Mouse (Mus musculus) forebrain, embryonic 12.5 days (tissue): Measurements from ENCODE around the gene Carnmt1. TPM values are rescaled to one million over a fixed set of nuclear protein-coding genes. Genes with fewer than 3 reads are reported as not detected.
"Not testable (repeated sequence)": the region's sequence is repeated elsewhere in the genome, so short reads cannot be mapped to it uniquely, and the experiment has no call there.

ENCODE experiments used
- ATAC-seq: fragments of 200-750 bp; cut with Nextera tagmentation; 2 replicates; pipeline ENCODE4 v1.8.0; 2017; ENCODE audit warnings: moderate TSS enrichment; ENCODE audit not compliant: low FRiP score
- H3K27ac ChIP-seq: fragments of 300-500 bp; sonication (generic); 2 replicates; pipeline ENCODE4 v1.5.1; 2016; ENCODE audit warnings: mild to moderate bottlenecking
- H3K27me3 ChIP-seq: fragments of 300-500 bp; sonication (generic); 2 replicates; pipeline ENCODE4 v1.6.1; 2016; ENCODE audit warnings: mild to moderate bottlenecking
- H3K36me3 ChIP-seq: fragments of 300-500 bp; sonication (generic); replicated peaks from 2 replicates; pipeline ENCODE4 v1.6.1; 2016; ENCODE audit warnings: mild to moderate bottlenecking
- H3K4me1 ChIP-seq: fragments of 300-500 bp; sonication (generic); 2 replicates; pipeline ENCODE4 v1.6.1; 2016
- H3K4me2 ChIP-seq: fragments of 300-500 bp; sonication (generic); 2 replicates; pipeline ENCODE4 v1.6.1; 2016; ENCODE audit warnings: mild to moderate bottlenecking, moderate library complexity
- H3K4me3 ChIP-seq: fragments of 300-500 bp; sonication (generic); replicated peaks from 2 replicates; pipeline ENCODE4 v1.5.1; 2016; ENCODE audit warnings: mild to moderate bottlenecking
- H3K9ac ChIP-seq: fragments of 300-500 bp; sonication (generic); 2 replicates; pipeline ENCODE4 v1.6.1; 2016; ENCODE audit warnings: mild to moderate bottlenecking
- H3K9me3 ChIP-seq: fragments of 300-500 bp; sonication (generic); 2 replicates; pipeline ENCODE4 v1.6.1; 2016
- WGBS: fragments of 180-500 bp; shearing (Covaris S2); methylation state at CpG from one replicate; pipeline ENCODE4 v1.1.7; 2016; 5-methylcytosine and 5-hydroxymethylcytosine counted together
- polyA plus RNA-seq: library from polyadenylated mRNA; unstranded; fragments of >200 nt; fragmentation: Nextera tagmentation; extraction: Ambion mirVana; gene quantifications from 2 replicates; pipeline ENCODE4 v1.2.1, GENCODE M21; 2016

Carnmt1 gene
- polyA plus RNA-seq, 1 experiment from 2014 or later: 27.9 TPM

- Histone ChIP-seq H3K36me3 (peaks cover 10% of the 10 kb centered on the region), H3K4me1 (no peaks in the 10 kb centered on the region), H3K4me2 (no peak overlapping the region), H3K9ac (no peak overlapping the region), H3K27me3 (no peaks in the 10 kb centered on the region), H3K27ac (no peak overlapping the region), H3K4me3 (no peak overlapping the region), H3K9me3 (no peaks in the 10 kb centered on the region)
- ATAC-seq: no peak
- 80% methylated on average over 2 of the region's 2 CpGs for WGBS
These were observed 22.2 kb downstream of the Carnmt1 start for GRCm38 (mm10) chr19:18692768-18693167.

- WGBS: 94% methylated on average over 3 of the region's 3 CpGs
- no peak overlapping the region for H3K9ac ChIP-seq
- H3K4me1 ChIP-seq: no peaks in the 10 kb centered on the region
- no peak for ATAC-seq
- H3K4me2 ChIP-seq: no peak overlapping the region
- no peaks in the 10 kb centered on the region for H3K9me3 ChIP-seq
- H3K4me3 ChIP-seq: no peak overlapping the region
- H3K36me3 ChIP-seq: peaks cover 10% of the 10 kb centered on the region
- no peaks in the 10 kb centered on the region for H3K27me3 ChIP-seq
- H3K27ac ChIP-seq: no peak overlapping the region
These were observed 24.6 kb downstream of the Carnmt1 start for GRCm38 (mm10) chr19:18695116-18695515.

- H3K4me3 ChIP-seq: no peak overlapping the region
- ATAC-seq: no peak
- peaks cover 10% of the 10 kb centered on the region for H3K36me3 ChIP-seq
- H3K9me3 ChIP-seq: no peaks in the 10 kb centered on the region
- H3K4me1 ChIP-seq: no peaks in the 10 kb centered on the region
- no peak overlapping the region for H3K4me2 ChIP-seq
- no peak overlapping the region for H3K27ac ChIP-seq
- 92% methylated on average over 1 of the region's 1 CpGs for WGBS
- H3K27me3 ChIP-seq: no peaks in the 10 kb centered on the region
- no peak overlapping the region for H3K9ac ChIP-seq
These were observed 25.0 kb downstream of the Carnmt1 start for GRCm38 (mm10) chr19:18695552-18695951.

GRCm38 (mm10) chr19:18708101-18708500 lies 37.5 kb downstream of the Carnmt1 start:
- H3K27ac ChIP-seq: no peak overlapping the region
- H3K9ac ChIP-seq: no peak overlapping the region
- H3K27me3 ChIP-seq: no peaks in the 10 kb centered on the region
- H3K36me3 ChIP-seq: no peaks in the 10 kb centered on the region
- H3K4me1 ChIP-seq: no peaks in the 10 kb centered on the region
- no peaks in the 10 kb centered on the region for H3K9me3 ChIP-seq
- H3K4me2 ChIP-seq: no peak overlapping the region
- no peak overlapping the region for H3K4me3 ChIP-seq
- no peak for ATAC-seq

- Histone ChIP-seq H3K4me2 (no peak overlapping the region), H3K9me3 (no peaks in the 10 kb centered on the region), H3K27me3 (no peaks in the 10 kb centered on the region), H3K9ac (no peak overlapping the region), H3K36me3 (no peaks in the 10 kb centered on the region), H3K4me1 (peaks cover 22% of the 10 kb centered on the region), H3K4me3 (no peak overlapping the region), H3K27ac (no peak overlapping the region)
- no peak for ATAC-seq
- 51% methylated on average over 6 of the region's 6 CpGs for WGBS
These were observed 40.3 kb downstream of the Carnmt1 start for GRCm38 (mm10) chr19:18710903-18711302.

- Histone ChIP-seq H3K27me3 (no peaks in the 10 kb centered on the region), H3K9me3 (no peaks in the 10 kb centered on the region), H3K4me1 (peaks cover 22% of the 10 kb centered on the region), H3K36me3 (no peaks in the 10 kb centered on the region), H3K4me3 (no peak overlapping the region), H3K27ac (no peak overlapping the region), H3K4me2 (no peak overlapping the region), H3K9ac (no peak overlapping the region)
- 93% methylated on average over 9 of the region's 9 CpGs for WGBS
- no peak for ATAC-seq
These were observed 41.0 kb downstream of the Carnmt1 start for GRCm38 (mm10) chr19:18711589-18711988.

- Histone ChIP-seq H3K4me1 (peaks cover 22% of the 10 kb centered on the region), H3K9ac (peak overlapping the region; percentile 89), H3K27me3 (no peaks in the 10 kb centered on the region), H3K4me2 (peak overlapping the region; percentile 67), H3K4me3 (peak overlapping the region; percentile 75), H3K27ac (peak overlapping the region; percentile 95), H3K36me3 (no peaks in the 10 kb centered on the region), H3K9me3 (no peaks in the 10 kb centered on the region)
- WGBS: 58% methylated on average over 16 of the region's 16 CpGs
- no peak for ATAC-seq
These were observed 41.7 kb downstream of the Carnmt1 start for GRCm38 (mm10) chr19:18712153-18712865.

GRCm38 (mm10) chr19:18712866-18713300 lies 42.3 kb downstream of the Carnmt1 start, which contains the start of gene D030056L22Rik:
Gene D030056L22Rik (plus strand): TSS chr19:18713193.
- Histone ChIP-seq H3K27ac (peak within 1 kb of the TSS; percentile 95), H3K9me3 (no peaks in the 10 kb centered on the region), H3K4me2 (peak within 1 kb of the TSS; percentile 67), H3K36me3 (peaks cover 2% of the 10 kb centered on the region; the same call in 1 of the 2 replicates), H3K9ac (peak within 1 kb of the TSS; percentile 89), H3K27me3 (no peaks in the 10 kb centered on the region), H3K4me1 (peaks cover 22% of the 10 kb centered on the region), H3K4me3 (peak within 1 kb of the TSS; percentile 75)
- ATAC-seq: peak; percentile 99
- under 1% methylated on average over 44 of the region's 49 CpGs for WGBS

- H3K4me3 ChIP-seq: peak overlapping the region; percentile 75
- ATAC-seq, H3K9me3 ChIP-seq, H3K36me3 ChIP-seq, H3K27me3 ChIP-seq: not testable (repeated sequence)
- WGBS: 0% methylated on average over 44 of the region's 46 CpGs
- peaks cover 22% of the 10 kb centered on the region for H3K4me1 ChIP-seq
- peak overlapping the region; percentile 67 for H3K4me2 ChIP-seq
- peak overlapping the region; percentile 95 for H3K27ac ChIP-seq
- H3K9ac ChIP-seq: peak overlapping the region; percentile 89
These were observed 42.8 kb downstream of the Carnmt1 start for GRCm38 (mm10) chr19:18713357-18713756.

- no peaks in the 10 kb centered on the region for H3K9me3 ChIP-seq
- H3K27ac ChIP-seq: no peak overlapping the region
- ATAC-seq: no peak
- WGBS: 48% methylated on average over 1 of the region's 1 CpGs
- peaks cover 22% of the 10 kb centered on the region for H3K4me1 ChIP-seq
- no peaks in the 10 kb centered on the region for H3K27me3 ChIP-seq
- H3K9ac ChIP-seq: no peak overlapping the region
- H3K4me2 ChIP-seq: no peak overlapping the region
- H3K36me3 ChIP-seq: peaks cover 9% of the 10 kb centered on the region
- H3K4me3 ChIP-seq: no peak overlapping the region
These were observed 45.8 kb downstream of the Carnmt1 start for GRCm38 (mm10) chr19:18716374-18716773.

GRCm38 (mm10) chr19:18720337-18720736 lies 49.8 kb downstream of the Carnmt1 start:
- H3K27ac ChIP-seq: no peak overlapping the region
- H3K27me3 ChIP-seq: no peaks in the 10 kb centered on the region
- no peak overlapping the region for H3K9ac ChIP-seq
- no peaks in the 10 kb centered on the region for H3K9me3 ChIP-seq
- no peak overlapping the region for H3K4me2 ChIP-seq
- peaks cover 9% of the 10 kb centered on the region for H3K36me3 ChIP-seq
- no peak overlapping the region for H3K4me3 ChIP-seq
- peaks cover 6% of the 10 kb centered on the region for H3K4me1 ChIP-seq
- 86% methylated on average over 3 of the region's 3 CpGs for WGBS
- ATAC-seq: no peak

GRCm38 (mm10) chr19:18725186-18725585 lies 54.6 kb downstream of the Carnmt1 start:
- H3K4me3 ChIP-seq: no peak overlapping the region
- no peak overlapping the region for H3K9ac ChIP-seq
- no peak for ATAC-seq
- WGBS: 90% methylated on average over 2 of the region's 2 CpGs
- no peak overlapping the region for H3K27ac ChIP-seq
- H3K36me3 ChIP-seq: no peaks in the 10 kb centered on the region
- H3K4me1 ChIP-seq: no peaks in the 10 kb centered on the region
- H3K27me3 ChIP-seq: no peaks in the 10 kb centered on the region
- no peaks in the 10 kb centered on the region for H3K9me3 ChIP-seq
- H3K4me2 ChIP-seq: no peak overlapping the region

- H3K9ac ChIP-seq: no peak overlapping the region
- WGBS: 85% methylated on average over 7 of the region's 7 CpGs
- no peak for ATAC-seq
- no peak overlapping the region for H3K4me2 ChIP-seq
- H3K9me3 ChIP-seq: no peaks in the 10 kb centered on the region
- H3K27me3 ChIP-seq: no peaks in the 10 kb centered on the region
- H3K4me1 ChIP-seq: no peaks in the 10 kb centered on the region
- no peaks in the 10 kb centered on the region for H3K36me3 ChIP-seq
- H3K4me3 ChIP-seq: no peak overlapping the region
- no peak overlapping the region for H3K27ac ChIP-seq
These were observed 59.7 kb downstream of the Carnmt1 start for GRCm38 (mm10) chr19:18730255-18730654.
